Mouse (Mus musculus) forebrain, embryonic 16.5 days (tissue): Measurements from ENCODE around the gene Umad1. TPM values are rescaled to one million over a fixed set of nuclear protein-coding genes. Genes with fewer than 3 reads are reported as not detected.

Experiments
- ATAC-seq: fragments of 200-750 bp; cut with Nextera tagmentation; 2 replicates; pipeline ENCODE4 v1.8.0; 2017; ENCODE audit warnings: mild to moderate bottlenecking, moderate library complexity
- H3K27ac ChIP-seq: fragments of 300-500 bp; sonication (generic); 2 replicates; pipeline ENCODE4 v1.5.1; 2014; ENCODE audit warnings: low read length, control low read depth
- H3K27me3 ChIP-seq: fragments of 300-500 bp; sonication (generic); replicated peaks from 2 replicates; pipeline ENCODE4 v1.6.1; 2014; ENCODE audit warnings: low read length; ENCODE audit not compliant: control insufficient read depth, insufficient read depth
- H3K36me3 ChIP-seq: fragments of 300-500 bp; sonication (generic); 2 replicates; pipeline ENCODE4 v1.6.1; 2014; ENCODE audit not compliant: control insufficient read depth, insufficient read depth
- H3K4me1 ChIP-seq: fragments of 300-500 bp; sonication (generic); replicated peaks from 2 replicates; pipeline ENCODE4 v1.6.1; 2014; ENCODE audit warnings: low read length; ENCODE audit not compliant: control insufficient read depth, insufficient read depth
- H3K4me2 ChIP-seq: fragments of 300-500 bp; sonication (generic); 2 replicates; pipeline ENCODE4 v1.6.1; 2014; ENCODE audit warnings: mild to moderate bottlenecking, low read length, control low read depth
- H3K4me3 ChIP-seq: fragments of 300-500 bp; sonication (generic); replicated peaks from 2 replicates; pipeline ENCODE4 v1.5.1; 2014; ENCODE audit warnings: mild to moderate bottlenecking, low read length, control low read depth
- H3K9ac ChIP-seq: fragments of 300-500 bp; sonication (generic); replicated peaks from 2 replicates; pipeline ENCODE4 v1.6.1; 2014; ENCODE audit warnings: low read depth, low read length, control low read depth
- H3K9me3 ChIP-seq: fragments of 300-500 bp; sonication (generic); 2 replicates; pipeline ENCODE4 v1.6.1; 2016; ENCODE audit warnings: low read length; ENCODE audit not compliant: control insufficient read depth
- WGBS: fragments of 180-500 bp; shearing (Covaris S2); extraction: QIAGEN DNeasy Blood & Tissue Kit; methylation state at CpG from one replicate; pipeline ENCODE4 v1.1.7; 2014; 5-methylcytosine and 5-hydroxymethylcytosine counted together
- polyA plus RNA-seq: library from polyadenylated mRNA; unstranded; fragments of >200 nt; fragmentation: Nextera tagmentation; extraction: Ambion mirVana; gene quantifications from 2 replicates; pipeline ENCODE4 v1.2.1, GENCODE M21; 2015

Umad1 gene
- polyA plus RNA-seq, 1 experiment from 2014 or later = 46.0 TPM

DNA sequence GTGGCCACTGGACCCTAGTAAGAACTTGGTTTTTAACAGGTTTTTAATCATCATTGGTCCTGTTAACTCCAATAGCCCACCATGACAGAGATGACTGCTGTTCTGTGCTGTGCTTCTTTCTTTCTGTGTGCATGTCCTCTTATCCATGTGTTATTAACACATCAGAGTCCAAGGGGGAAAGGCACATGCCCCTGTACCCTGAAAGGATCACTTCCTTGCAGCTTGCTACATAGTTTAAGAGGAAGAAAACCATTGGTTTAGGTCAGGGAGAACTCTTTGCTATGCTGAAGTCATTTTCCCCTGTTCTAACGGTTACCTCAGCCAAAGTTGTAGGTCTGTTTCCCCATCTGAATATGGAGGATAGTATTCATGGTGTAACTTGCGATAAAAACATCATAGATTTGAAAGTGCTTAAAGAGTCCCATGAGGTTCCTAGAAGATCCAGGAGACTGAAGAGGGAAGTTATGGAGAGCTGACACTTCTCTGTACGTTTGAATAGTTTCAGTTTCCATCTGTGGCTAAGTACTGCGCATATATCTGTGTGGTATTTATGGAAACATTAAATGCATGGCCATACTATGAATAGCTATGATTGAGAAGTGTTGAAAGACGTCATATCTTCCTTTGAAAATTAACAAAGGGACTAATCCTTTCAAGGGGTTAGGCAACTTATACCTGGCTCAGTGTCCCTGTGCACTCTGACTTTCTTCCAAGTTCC, 236.2 kb downstream of the Umad1 start:
- no peak overlapping the region for H3K4me2 ChIP-seq
- no peak for ATAC-seq
- H3K9ac ChIP-seq = no peak overlapping the region
- 87% methylated on average over 5 of the region's 5 CpGs for WGBS
- H3K36me3 ChIP-seq = no peaks in the 10 kb centered on the region
- no peaks in the 10 kb centered on the region for H3K27me3 ChIP-seq
- H3K4me1 ChIP-seq = no peaks in the 10 kb centered on the region
- no peak overlapping the region for H3K27ac ChIP-seq
- H3K9me3 ChIP-seq = no peaks in the 10 kb centered on the region
- no peak overlapping the region for H3K4me3 ChIP-seq

GRCm38 (mm10) chr6:8495827-8496222, 236.7 kb downstream of the Umad1 start:
- no peak overlapping the region for H3K9ac ChIP-seq
- H3K27me3 ChIP-seq = no peaks in the 10 kb centered on the region
- H3K4me3 ChIP-seq = no peak overlapping the region
- no peaks in the 10 kb centered on the region for H3K36me3 ChIP-seq
- no peaks in the 10 kb centered on the region for H3K4me1 ChIP-seq
- WGBS = 74% methylated on average over 4 of the region's 4 CpGs
- no peak overlapping the region for H3K4me2 ChIP-seq
- no peaks in the 10 kb centered on the region for H3K9me3 ChIP-seq
- no peak for ATAC-seq
- no peak overlapping the region for H3K27ac ChIP-seq

- ATAC-seq = no peak
- H3K9me3 ChIP-seq = no peaks in the 10 kb centered on the region
- no peak overlapping the region for H3K9ac ChIP-seq
- H3K27me3 ChIP-seq = no peaks in the 10 kb centered on the region
- 79% methylated on average over 6 of the region's 6 CpGs for WGBS
- no peak overlapping the region for H3K4me3 ChIP-seq
- no peak overlapping the region for H3K27ac ChIP-seq
- no peak overlapping the region for H3K4me2 ChIP-seq
- no peaks in the 10 kb centered on the region for H3K4me1 ChIP-seq
- H3K36me3 ChIP-seq = no peaks in the 10 kb centered on the region
These were observed 238.3 kb downstream of the Umad1 start for GRCm38 (mm10) chr6:8497234-8497867.

DNA sequence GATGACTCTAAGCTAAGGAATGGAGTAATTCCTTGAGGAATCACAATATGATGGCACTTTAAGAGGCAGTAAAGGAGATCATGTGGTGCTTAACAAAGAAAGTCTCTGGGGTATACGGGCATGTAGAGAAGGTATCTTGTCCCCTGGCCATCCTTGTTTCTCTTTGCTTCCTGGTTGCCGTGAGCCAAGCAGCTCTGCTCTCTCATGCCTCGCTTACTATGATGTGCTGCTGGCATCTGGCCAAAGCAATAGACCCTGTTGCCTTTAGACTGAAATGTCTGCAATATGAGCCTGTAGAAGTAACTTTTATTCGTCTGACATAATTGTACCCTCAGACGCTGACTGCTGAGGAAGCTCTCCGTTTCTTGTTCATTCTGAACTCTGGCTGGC, 238.8 kb downstream of the Umad1 start:
- H3K9me3 ChIP-seq = no peaks in the 10 kb centered on the region
- H3K4me3 ChIP-seq = no peak overlapping the region
- no peak overlapping the region for H3K9ac ChIP-seq
- 59% methylated on average over 6 of the region's 6 CpGs for WGBS
- H3K4me1 ChIP-seq = no peaks in the 10 kb centered on the region
- ATAC-seq = no peak
- no peak overlapping the region for H3K27ac ChIP-seq
- no peak overlapping the region for H3K4me2 ChIP-seq
- H3K36me3 ChIP-seq = no peaks in the 10 kb centered on the region
- no peaks in the 10 kb centered on the region for H3K27me3 ChIP-seq

GRCm38 (mm10) chr6:8498961-8499360, 239.9 kb downstream of the Umad1 start:
- no peak overlapping the region for H3K4me2 ChIP-seq
- no peak overlapping the region for H3K9ac ChIP-seq
- no peak for ATAC-seq
- 81% methylated on average over 3 of the region's 3 CpGs for WGBS
- H3K4me3 ChIP-seq = no peak overlapping the region
- no peaks in the 10 kb centered on the region for H3K27me3 ChIP-seq
- H3K4me1 ChIP-seq = no peaks in the 10 kb centered on the region
- no peak overlapping the region for H3K27ac ChIP-seq
- no peaks in the 10 kb centered on the region for H3K9me3 ChIP-seq
- H3K36me3 ChIP-seq = no peaks in the 10 kb centered on the region

DNA sequence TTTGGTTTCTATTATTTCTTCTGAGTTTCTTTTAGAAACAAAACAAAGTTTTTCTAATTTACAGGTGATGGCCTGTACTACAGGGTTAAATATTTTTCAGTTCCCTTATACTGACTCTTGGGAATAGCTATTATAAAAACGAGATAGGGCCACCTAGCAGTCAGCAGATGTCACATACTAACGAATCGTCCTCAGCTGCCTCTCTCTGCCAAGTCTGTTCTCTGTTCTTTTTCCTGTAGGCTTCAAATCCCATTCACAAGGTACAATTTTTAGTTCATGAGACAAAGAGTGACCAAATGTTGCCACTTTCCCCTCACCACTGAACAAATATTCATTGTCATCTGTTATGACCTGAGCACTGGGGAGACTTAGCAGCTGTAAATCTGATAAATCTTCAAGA, 244.9 kb downstream of the Umad1 start:
- Histone ChIP-seq H3K27ac (no peak overlapping the region), H3K36me3 (no peaks in the 10 kb centered on the region), H3K4me3 (no peak overlapping the region), H3K27me3 (no peaks in the 10 kb centered on the region), H3K4me2 (no peak overlapping the region), H3K4me1 (no peaks in the 10 kb centered on the region), H3K9me3 (no peaks in the 10 kb centered on the region), H3K9ac (no peak overlapping the region)
- 26% methylated on average over 3 of the region's 3 CpGs for WGBS
- ATAC-seq = no peak

GRCm38 (mm10) chr6:8504521-8505228, 245.6 kb downstream of the Umad1 start:
- H3K4me2 ChIP-seq = no peak overlapping the region
- no peak for ATAC-seq
- no peak overlapping the region for H3K27ac ChIP-seq
- H3K36me3 ChIP-seq = no peaks in the 10 kb centered on the region
- H3K4me1 ChIP-seq = no peaks in the 10 kb centered on the region
- H3K27me3 ChIP-seq = no peaks in the 10 kb centered on the region
- no peaks in the 10 kb centered on the region for H3K9me3 ChIP-seq
- no peak overlapping the region for H3K4me3 ChIP-seq
- no peak overlapping the region for H3K9ac ChIP-seq
- WGBS = 79% methylated on average over 6 of the region's 6 CpGs

- Histone ChIP-seq H3K4me2 (no peak overlapping the region), H3K27me3 (no peaks in the 10 kb centered on the region), H3K27ac (no peak overlapping the region), H3K9me3 (no peaks in the 10 kb centered on the region), H3K9ac (no peak overlapping the region), H3K4me1 (peaks cover 4% of the 10 kb centered on the region), H3K4me3 (no peak overlapping the region), H3K36me3 (no peaks in the 10 kb centered on the region)
- no peak for ATAC-seq
These were observed 247.5 kb downstream of the Umad1 start for GRCm38 (mm10) chr6:8506631-8507030.
